Mouse (Mus musculus) liver, embryonic 14.5 days (tissue): ENCODE measurements around the gene Fxr2.

Source experiments
- CTCF ChIP-seq: IDR thresholded peaks from 2 replicates; pipeline ENCODE4 v1.5.1; 2016; ENCODE audit warnings: antibody characterized with exemption, low read depth, control low read depth
- EP300 ChIP-seq: IDR thresholded peaks from 2 replicates; pipeline ENCODE4 v1.6.1; 2016; ENCODE audit warnings: antibody characterized with exemption, low read depth

- no peak for TF ChIP-seq CTCF
- no peak for TF ChIP-seq EP300
Observed at GRCm38 (mm10) chr11:69684936-69685335, 52.1 kb downstream of the Fxr2 start.
